Mouse (Mus musculus): Measurements from ENCODE around the gene Gcfc2. TPM values are rescaled to one million over a fixed set of nuclear protein-coding genes. Genes with fewer than 3 reads are reported as not detected.

Gene Gcfc2
- total and polyA plus RNA-seq, 3 experiments = 9.8 to 15.1 TPM; not detected in 1

DNA sequence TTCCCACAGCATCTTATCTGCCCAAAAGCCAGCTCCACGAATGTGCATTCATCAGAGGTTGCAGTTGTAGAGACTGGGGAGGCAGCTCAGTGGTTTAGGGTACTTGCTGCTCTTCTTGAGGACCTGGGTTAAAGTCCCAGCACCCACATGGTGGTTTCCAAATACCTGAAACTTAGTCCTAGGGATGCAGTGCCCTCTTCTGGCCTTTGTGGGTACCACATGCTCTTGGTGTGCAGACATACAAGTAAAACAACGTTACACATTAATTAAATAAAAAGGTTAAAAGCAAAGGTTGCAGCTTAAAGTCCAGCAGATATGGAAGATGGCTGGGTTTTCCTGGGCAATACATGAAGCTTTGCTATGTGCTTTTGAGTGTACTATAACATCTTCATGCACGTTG, 9.8 kb downstream of the Gcfc2 start:
- H3K27ac ChIP-seq (ENCODE audit: control insufficient read depth, low read depth, low read length) = no peak overlapping the region
- peak; percentile 46 for DNase-seq (ENCODE audit: low read depth, low spot score)
- no peaks in the 10 kb centered on the region for H3K27me3 ChIP-seq (ENCODE audit: control insufficient read depth in 1 of 2, insufficient read depth in 2 of 2, low read length in 2 of 2)
- H3K79me2 ChIP-seq (ENCODE audit: control insufficient read depth, insufficient read depth, low read length, poor library complexity) = no peaks in the 10 kb centered on the region
- H3K4me3 ChIP-seq (ENCODE audit: control insufficient read depth in 1 of 2, insufficient read depth in 1 of 2, low read depth in 2 of 2, low read length in 2 of 2) = no peak overlapping the region
- TF ChIP-seq SMC3 (IDR thresholded peaks at IDR 0.05; ENCODE audit: low read depth, low read length) (peak; percentile 12; the same call in 1 of the 2 replicates), RCOR1 (IDR thresholded peaks at IDR 0.05; ENCODE audit: low read depth, low read length) (no peak), CTCF (IDR thresholded peaks at IDR 0.05 in 2 of 3, conservative IDR thresholded peaks at IDR 0.05 in 1 of 3; ENCODE audit: control insufficient read depth in 1 of 3, insufficient read depth in 1 of 3, low read depth in 2 of 3, low read length in 3 of 3, poor library complexity in 1 of 3, severe bottlenecking in 1 of 3) (peak; percentile 31 to 51 (median 33); a peak in 4 of 6 replicates)
- no peaks in the 10 kb centered on the region for H3K9me3 ChIP-seq (replicated peaks; ENCODE audit: insufficient read depth, low read length)
- peaks cover 0 to 33% of the 10 kb centered on the region in 2 experiments; a peak in 2 of 4 replicates for H3K36me3 ChIP-seq (ENCODE audit: control insufficient read depth in 1 of 2, insufficient read depth in 2 of 2, low read length in 2 of 2)
- no peaks in the 10 kb centered on the region for H3K4me1 ChIP-seq (ENCODE audit: control insufficient read depth in 1 of 2, insufficient read depth in 2 of 2, low read length in 2 of 2)
- H3K9ac ChIP-seq (ENCODE audit: control insufficient read depth, low read depth, low read length, poor library complexity, severe bottlenecking) = no peak overlapping the region

DNA sequence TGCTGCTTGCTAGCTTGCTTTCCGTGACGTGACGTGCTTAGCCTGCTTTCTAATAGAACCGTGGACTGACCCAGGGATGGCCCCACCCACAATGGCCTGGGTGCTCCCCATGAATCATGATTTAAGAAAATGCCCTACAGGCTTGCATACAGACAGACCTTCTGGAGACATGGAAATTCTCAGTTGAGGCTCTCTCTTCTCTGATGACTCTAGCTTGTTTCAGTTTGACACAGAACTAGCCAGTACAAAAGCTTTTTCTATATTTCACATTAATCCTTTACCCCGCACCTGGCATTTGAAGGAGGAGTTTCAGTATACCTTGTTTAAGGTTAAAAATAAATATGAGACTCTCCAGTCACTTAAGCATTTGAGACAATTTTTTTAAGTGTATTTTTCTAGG, 18.2 kb downstream of the Gcfc2 start:
- no peaks in the 10 kb centered on the region for H3K27me3 ChIP-seq (ENCODE audit: control insufficient read depth in 1 of 2, insufficient read depth in 2 of 2, low read length in 2 of 2)
- H3K79me2 ChIP-seq (ENCODE audit: control insufficient read depth, insufficient read depth, low read length, poor library complexity) = no peaks in the 10 kb centered on the region
- no peak overlapping the region for H3K9ac ChIP-seq (ENCODE audit: control insufficient read depth, low read depth, low read length, poor library complexity, severe bottlenecking)
- H3K4me1 ChIP-seq (ENCODE audit: control insufficient read depth in 1 of 2, insufficient read depth in 2 of 2, low read length in 2 of 2) = no peaks in the 10 kb centered on the region
- H3K9me3 ChIP-seq (replicated peaks; ENCODE audit: insufficient read depth, low read length) = no peaks in the 10 kb centered on the region
- no peak for DNase-seq (ENCODE audit: low read depth, low spot score)
- no peak for TF ChIP-seq NRF1 (IDR thresholded peaks at IDR 0.05; ENCODE audit: insufficient read depth, low read depth, low read length, poor library complexity, severe bottlenecking)
- TF ChIP-seq SMC3 (IDR thresholded peaks at IDR 0.05; ENCODE audit: low read depth, low read length) = no peak
- TF ChIP-seq E2F4 (IDR thresholded peaks at IDR 0.05; ENCODE audit: borderline replicate concordance, low read depth, low read length) = no peak
- TF ChIP-seq ZC3H11A (IDR thresholded peaks at IDR 0.05; ENCODE audit: low read depth, low read length) = no peak
- no peak for TF ChIP-seq CTCF (IDR thresholded peaks at IDR 0.05 in 2 of 3, conservative IDR thresholded peaks at IDR 0.05 in 1 of 3; ENCODE audit: control insufficient read depth in 1 of 3, insufficient read depth in 1 of 3, low read depth in 2 of 3, low read length in 3 of 3, poor library complexity in 1 of 3, severe bottlenecking in 1 of 3)
- TF ChIP-seq BHLHE40 (IDR thresholded peaks at IDR 0.05; ENCODE audit: borderline replicate concordance, low read depth, low read length) = no peak
- no peak for TF ChIP-seq KAT2A (conservative IDR thresholded peaks at IDR 0.05; ENCODE audit: low read depth, low read length)
- no peak for TF ChIP-seq POLR2AphosphoS2 (IDR thresholded peaks at IDR 0.05; ENCODE audit: low read length)
- no peak for TF ChIP-seq MAZ (IDR thresholded peaks at IDR 0.05; ENCODE audit: low read depth, low read length)
- TF ChIP-seq UBTF (IDR thresholded peaks at IDR 0.05; ENCODE audit: borderline replicate concordance, insufficient read depth, low read depth, low read length) = no peak
- no peak for TF ChIP-seq MAX (IDR thresholded peaks at IDR 0.05; ENCODE audit: low read length)
- no peak for TF ChIP-seq ZNF384 (IDR thresholded peaks at IDR 0.05; ENCODE audit: low read depth, low read length)
- no peak overlapping the region for H3K4me3 ChIP-seq (ENCODE audit: control insufficient read depth in 1 of 2, insufficient read depth in 1 of 2, low read depth in 2 of 2, low read length in 2 of 2)
- no peak overlapping the region for H3K27ac ChIP-seq (ENCODE audit: control insufficient read depth, low read depth, low read length)
- H3K36me3 ChIP-seq (ENCODE audit: control insufficient read depth in 1 of 2, insufficient read depth in 2 of 2, low read length in 2 of 2) = peaks cover 0 to 30% of the 10 kb centered on the region in 2 experiments; a peak in 2 of 4 replicates

DNA sequence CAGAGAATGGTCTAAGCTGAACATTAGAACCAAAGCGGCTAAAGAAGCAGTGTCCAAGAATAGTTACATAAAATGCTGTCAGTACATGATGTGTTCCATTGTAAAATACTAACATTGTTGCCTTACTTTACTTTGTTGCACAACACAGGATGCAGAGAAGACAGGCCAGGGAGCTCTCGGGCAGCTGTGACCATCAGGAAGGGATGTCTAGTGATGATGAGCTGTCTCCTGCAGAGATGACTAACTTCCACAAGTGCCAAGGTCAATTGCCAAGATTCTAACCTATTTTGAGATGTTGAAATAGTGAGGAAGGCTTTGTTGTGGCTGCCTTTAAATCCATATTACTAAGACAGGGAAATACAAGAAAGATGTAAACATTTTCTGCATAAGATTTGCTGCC, 19.8 kb downstream of the Gcfc2 start:
- no peak for DNase-seq (ENCODE audit: low read depth, low spot score)

More for the DNA sequence above, 19.8 kb downstream of the Gcfc2 start:
- Histone ChIP-seq H3K4me1 (ENCODE audit: control insufficient read depth in 1 of 2, insufficient read depth in 2 of 2, low read length in 2 of 2) (no peaks in the 10 kb centered on the region), H3K4me3 (ENCODE audit: control insufficient read depth in 1 of 2, insufficient read depth in 1 of 2, low read depth in 2 of 2, low read length in 2 of 2) (no peak overlapping the region), H3K27ac (ENCODE audit: control insufficient read depth, low read depth, low read length) (no peak overlapping the region), H3K9me3 (replicated peaks; ENCODE audit: insufficient read depth, low read length) (no peaks in the 10 kb centered on the region), H3K79me2 (ENCODE audit: control insufficient read depth, insufficient read depth, low read length, poor library complexity) (no peaks in the 10 kb centered on the region), H3K36me3 (ENCODE audit: control insufficient read depth in 1 of 2, insufficient read depth in 2 of 2, low read length in 2 of 2) (peaks cover 0 to 28% of the 10 kb centered on the region in 2 experiments; a peak in 2 of 4 replicates), H3K9ac (ENCODE audit: control insufficient read depth, low read depth, low read length, poor library complexity, severe bottlenecking) (no peak overlapping the region), H3K27me3 (ENCODE audit: control insufficient read depth in 1 of 2, insufficient read depth in 2 of 2, low read length in 2 of 2) (no peaks in the 10 kb centered on the region)
- TF ChIP-seq HCFC1 (IDR thresholded peaks at IDR 0.05; ENCODE audit: low read depth, low read length) (no peak), TBP (IDR thresholded peaks at IDR 0.05; ENCODE audit: low read depth, low read length) (no peak), BHLHE40 (IDR thresholded peaks at IDR 0.05; ENCODE audit: borderline replicate concordance, low read depth, low read length) (no peak), EP300 (IDR thresholded peaks at IDR 0.05; ENCODE audit: low read depth in 1 of 2, low read length in 2 of 2) (no peak), USF1 (IDR thresholded peaks at IDR 0.05; ENCODE audit: low read depth, low read length) (no peak), CHD1 (IDR thresholded peaks at IDR 0.05; ENCODE audit: low read depth, low read length) (no peak)

All from MEL (cell line).